Comparison of ENCODE assay signal across 27 mouse cellular contexts in genomic region chr13:44251503-44251902, GRCm38 (mm10).
DNase-seq lines count a peak whose midpoint lies in the region; ATAC-seq and TF ChIP-seq lines count a peak whose summit lies in the region.
"Had no signal": no experiment of that assay in that cellular context is flagged by ENCODE, and none has a peak within 500 bp of the region (broad histone marks: within the 10 kb centered on the region; RNA-seq: fewer than 3 reads in every experiment).

No protein-coding gene starts in this region.

- no peaks in the 10 kb centered on the region for H3K27me3 ChIP-seq in forebrain, embryonic 15.5 days
- 0 out of 2 replicates have a peak, but pooled peaks cover 5% of the 10 kb centered on the region for H3K27me3 ChIP-seq in forebrain, embryonic 12.5 days
- H3K27me3 ChIP-seq in heart, embryonic 10.5 days (ENCODE audit: insufficient read depth, poor library complexity, severe bottlenecking), result no peaks in the 10 kb centered on the region
- H3K27me3 ChIP-seq in midbrain, embryonic 11.5 days (ENCODE audit: control insufficient read depth, insufficient read depth, low read length), result no peaks in the 10 kb centered on the region
- no peaks in the 10 kb centered on the region for H3K27me3 ChIP-seq in midbrain, postnatal 0 days (ENCODE audit: insufficient read depth, low read length)
- H3K27me3 ChIP-seq: embryonic facial prominence, embryonic 13.5 days; Patski had no signal

- no peaks in the 10 kb centered on the region for H3K9me3 ChIP-seq in forebrain, embryonic 15.5 days
- no peaks in the 10 kb centered on the region for H3K9me3 ChIP-seq in forebrain, embryonic 12.5 days
- H3K9me3 ChIP-seq in heart, embryonic 10.5 days, result no peaks in the 10 kb centered on the region
- no peaks in the 10 kb centered on the region for H3K9me3 ChIP-seq in midbrain, embryonic 11.5 days (ENCODE audit: control insufficient read depth, low read length)
- H3K9me3 ChIP-seq in midbrain, postnatal 0 days (ENCODE audit: low read length), result no peaks in the 10 kb centered on the region
- H3K9me3 ChIP-seq: embryonic facial prominence, embryonic 10.5 days; embryonic facial prominence, embryonic 13.5 days had no signal

- 51% methylated on average over 1 of the region's 1 CpGs for WGBS in forebrain, embryonic 15.5 days
- WGBS in forebrain, embryonic 12.5 days, result 87% methylated on average over 1 of the region's 1 CpGs
- WGBS in heart, embryonic 10.5 days, result 85% methylated on average over 1 of the region's 1 CpGs
- WGBS in midbrain, embryonic 11.5 days, result 88% methylated on average over 1 of the region's 1 CpGs
- WGBS in midbrain, postnatal 0 days, result 90% methylated on average over 1 of the region's 1 CpGs

- TF ChIP-seq CTCF in midbrain, postnatal 0 days (IDR thresholded peaks at IDR 0.05), result no peak

- intact Hi-C loops in heart, postnatal 25 days (cut with DNase I), result loop anchor here (5.0 kb wide), 1 partner anchor 46 kb away; no protein-coding TSS in a partner anchor

- H3K4me3 ChIP-seq in forebrain, embryonic 15.5 days, result no peak overlapping the region
- H3K4me3 ChIP-seq in forebrain, embryonic 12.5 days (replicated peaks), result no peak overlapping the region
- no peak overlapping the region for H3K4me3 ChIP-seq in heart, embryonic 10.5 days
- H3K4me3 ChIP-seq in midbrain, embryonic 11.5 days (ENCODE audit: low read depth, low read length), result no peak overlapping the region
- no peak overlapping the region for H3K4me3 ChIP-seq in midbrain, postnatal 0 days (ENCODE audit: low read depth, low read length)
- H3K4me3 ChIP-seq: embryonic facial prominence, embryonic 10.5 days; embryonic facial prominence, embryonic 13.5 days; erythroblast, embryonic 14.5 days; heart, adult 2 months had no signal

- H3K9ac ChIP-seq in forebrain, embryonic 15.5 days (replicated peaks), result no peak overlapping the region
- no peak overlapping the region for H3K9ac ChIP-seq in forebrain, embryonic 12.5 days
- no peak overlapping the region for H3K9ac ChIP-seq in midbrain, embryonic 11.5 days (ENCODE audit: low read length)
- no peak overlapping the region for H3K9ac ChIP-seq in midbrain, postnatal 0 days (replicated peaks; ENCODE audit: low read length, poor library complexity, severe bottlenecking)
- H3K9ac ChIP-seq: embryonic facial prominence, embryonic 13.5 days; hindbrain, embryonic 14.5 days had no signal

- no peaks in the 10 kb centered on the region for H3K36me3 ChIP-seq in forebrain, embryonic 15.5 days
- no peaks in the 10 kb centered on the region for H3K36me3 ChIP-seq in forebrain, embryonic 12.5 days (replicated peaks)
- H3K36me3 ChIP-seq in heart, embryonic 10.5 days, result no peaks in the 10 kb centered on the region
- no peaks in the 10 kb centered on the region for H3K36me3 ChIP-seq in midbrain, embryonic 11.5 days (ENCODE audit: control insufficient read depth, insufficient read depth, low read length)
- H3K36me3 ChIP-seq in midbrain, postnatal 0 days (ENCODE audit: insufficient read depth, low read length), result no peaks in the 10 kb centered on the region
- H3K36me3 ChIP-seq: embryonic facial prominence, embryonic 10.5 days; embryonic facial prominence, embryonic 13.5 days had no signal

- ATAC-seq in forebrain, embryonic 15.5 days (replicated peaks), result peak; percentile 35; the same call in 1 of the 2 replicates
- no peak for ATAC-seq in forebrain, embryonic 12.5 days (ENCODE audit: low FRiP score)
- ATAC-seq in midbrain, embryonic 11.5 days (ENCODE audit: low FRiP score), result no peak
- no peak for ATAC-seq in midbrain, postnatal 0 days (ENCODE audit: low FRiP score)
- ATAC-seq: hindbrain, postnatal 0 days; inflammation-experienced regulatory T-cells, adult 6 months; intestine, embryonic 16.5 days; Patski had no signal

- H3K4me1 ChIP-seq in forebrain, embryonic 15.5 days, result peaks cover 13% of the 10 kb centered on the region; the same call in 1 of the 2 replicates
- H3K4me1 ChIP-seq in forebrain, embryonic 12.5 days, result peaks cover 9% of the 10 kb centered on the region
- peaks cover 42% of the 10 kb centered on the region for H3K4me1 ChIP-seq in heart, embryonic 10.5 days
- no peaks in the 10 kb centered on the region for H3K4me1 ChIP-seq in midbrain, embryonic 11.5 days (ENCODE audit: control insufficient read depth, insufficient read depth, low read length)
- H3K4me1 ChIP-seq in midbrain, postnatal 0 days (ENCODE audit: insufficient read depth, low read length), result no peaks in the 10 kb centered on the region

- H3K27ac ChIP-seq in forebrain, embryonic 15.5 days (replicated peaks), result no peak overlapping the region
- H3K27ac ChIP-seq in forebrain, embryonic 12.5 days, result no peak overlapping the region
- 0 out of 2 replicates have a peak overlapping the region, but pooled peaks have one; percentile 26 for H3K27ac ChIP-seq in heart, embryonic 10.5 days
- H3K27ac ChIP-seq in midbrain, embryonic 11.5 days (ENCODE audit: low read depth, low read length), result no peak overlapping the region
- no peak overlapping the region for H3K27ac ChIP-seq in midbrain, postnatal 0 days (ENCODE audit: low read depth, low read length)
- H3K27ac ChIP-seq: embryonic facial prominence, embryonic 10.5 days; embryonic facial prominence, embryonic 13.5 days; heart, adult 2 months; hindbrain, embryonic 14.5 days; hindbrain, postnatal 0 days had no signal

- peak; percentile 67 to 77 for DNase-seq in cerebellum, postnatal 10 days
- no peak for DNase-seq in cerebellum, adult 8-10 months
- DNase-seq in heart, embryonic 10.5 days (ENCODE audit: low spot score), result no peak
- no peak for DNase-seq in heart, postnatal 25 days (ENCODE audit: low spot score)
- DNase-seq in midbrain, embryonic 11.5 days (ENCODE audit: low spot score, missing footprints), result peak; percentile 14
- DNase-seq in midbrain, postnatal 0 days (ENCODE audit: low spot score), result no peak
- DNase-seq: adrenal gland, postnatal 10 days; adrenal gland, postnatal 36 days; cerebellum, adult 11 months; cerebellum, adult 9-10 months; cerebellum, postnatal 36 days; embryo, embryonic 11 days; gastrocnemius, postnatal 25 days; heart, adult 2 months; heart, postnatal 36 days; kidney, adult 18-20 months had no signal

- H3K4me2 ChIP-seq in forebrain, embryonic 15.5 days (replicated peaks), result no peak overlapping the region
- no peak overlapping the region for H3K4me2 ChIP-seq in forebrain, embryonic 12.5 days
- no peak overlapping the region for H3K4me2 ChIP-seq in midbrain, embryonic 11.5 days
- no peak overlapping the region for H3K4me2 ChIP-seq in midbrain, postnatal 0 days (ENCODE audit: low read depth, low read length, poor library complexity, severe bottlenecking)
- H3K4me2 ChIP-seq: embryonic facial prominence, embryonic 13.5 days; heart, embryonic 11.5 days; hindbrain, embryonic 14.5 days had no signal

Comparison
In these comparisons a context has a peak if more than half of its experiments do, and no peak if none do; other contexts are left out.
1. DNase-seq: peak in cerebellum, postnatal 10 days (2 of 2) and midbrain, embryonic 11.5 days (single experiment); none in cerebellum, adult 8-10 months (single experiment), heart, embryonic 10.5 days (single experiment), heart, postnatal 25 days (single experiment) and midbrain, postnatal 0 days (single experiment).